Mouse (Mus musculus) thymus, adult 2 months (tissue): Measurements from ENCODE around the gene Trpm5.

Experiments used
- CTCF ChIP-seq: fragments of 200-500 bp; IDR thresholded peaks from 2 replicates; pipeline ENCODE4 v1.5.1; 2012; ENCODE audit warnings: mild to moderate bottlenecking, control low read depth, low read length, moderate library complexity, borderline replicate concordance; ENCODE audit not compliant: control insufficient read depth, poor library complexity, insufficient read depth; ENCODE audit errors: extremely low read depth
- POLR2A ChIP-seq: fragments of 200-500 bp; IDR thresholded peaks from 2 replicates; pipeline ENCODE4 v1.6.1; 2012; ENCODE audit warnings: mild to moderate bottlenecking, low read length, control low read depth, moderate library complexity; ENCODE audit not compliant: control insufficient read depth, poor library complexity, insufficient read depth; ENCODE audit errors: extremely low read depth

DNA sequence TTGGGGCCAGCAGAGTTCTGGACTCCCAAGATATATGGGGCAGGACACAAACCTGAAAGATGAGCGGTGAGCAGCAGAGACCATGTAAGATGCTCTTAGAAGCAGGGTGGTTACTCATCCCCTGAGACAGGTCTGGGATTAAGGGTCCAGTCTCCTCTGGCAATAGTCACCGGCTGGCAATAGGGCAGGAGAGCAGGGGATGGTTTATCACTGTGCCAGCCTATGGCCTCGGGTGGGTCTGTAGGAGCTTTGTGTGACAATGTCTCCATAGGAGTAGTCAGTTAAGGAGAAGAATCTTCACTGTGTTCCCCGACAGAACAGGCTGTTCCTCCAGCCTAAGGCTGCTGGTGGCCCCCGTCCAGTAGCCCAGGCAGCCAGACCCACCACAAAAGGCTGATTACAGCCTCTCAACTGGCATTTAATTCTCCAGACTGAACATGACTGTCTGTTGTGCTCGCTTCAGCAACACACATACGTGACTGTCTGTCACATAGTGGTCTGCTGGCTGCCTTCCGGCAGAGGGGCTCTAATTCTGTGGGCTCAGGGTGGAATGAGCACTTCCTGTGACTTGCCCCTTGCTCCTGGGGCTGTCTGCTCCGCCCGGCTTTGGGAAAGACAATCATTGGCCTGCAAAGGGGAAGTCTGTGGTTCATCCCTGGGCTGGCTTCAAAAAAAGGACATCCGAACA is 38.8 kb downstream of the Trpm5 start:
- TF ChIP-seq CTCF (no peak), POLR2A (no peak)
